Mouse (Mus musculus) neural tube, embryonic 15.5 days (tissue): ENCODE results near the gene Rpl36a-ps1. TPM values are rescaled to one million over a fixed set of nuclear protein-coding genes. Genes with fewer than 3 reads are reported as not detected.

Source experiments
- ATAC-seq: fragments of 200-750 bp; cut with Nextera tagmentation; 2 replicates; pipeline ENCODE4 v1.8.0; 2017; ENCODE audit warnings: mild to moderate bottlenecking, moderate TSS enrichment, moderate library complexity; ENCODE audit not compliant: low FRiP score
- H3K27ac ChIP-seq: fragments of 300-500 bp; sonication (generic); replicated peaks from 2 replicates; pipeline ENCODE4 v1.5.1; 2015; ENCODE audit warnings: mild to moderate bottlenecking, inconsistent platforms
- H3K27me3 ChIP-seq: fragments of 300-500 bp; sonication (generic); replicated peaks from 2 replicates; pipeline ENCODE4 v1.6.1; 2015; ENCODE audit warnings: inconsistent platforms
- H3K36me3 ChIP-seq: fragments of 300-500 bp; sonication (generic); 2 replicates; pipeline ENCODE4 v1.6.1; 2015; ENCODE audit warnings: inconsistent platforms
- H3K4me1 ChIP-seq: fragments of 300-500 bp; sonication (generic); 2 replicates; pipeline ENCODE4 v1.6.1; 2015; ENCODE audit warnings: inconsistent platforms
- H3K4me2 ChIP-seq: fragments of 300-500 bp; sonication (generic); 2 replicates; pipeline ENCODE4 v1.6.1; 2015; ENCODE audit warnings: inconsistent platforms, mild to moderate bottlenecking, moderate library complexity
- H3K4me3 ChIP-seq: fragments of 300-500 bp; sonication (generic); replicated peaks from 2 replicates; pipeline ENCODE4 v1.5.1; 2015; ENCODE audit warnings: mild to moderate bottlenecking, inconsistent platforms
- H3K9ac ChIP-seq: fragments of 300-500 bp; sonication (generic); replicated peaks from 2 replicates; pipeline ENCODE4 v1.6.1; 2015; ENCODE audit warnings: mild to moderate bottlenecking, inconsistent platforms
- H3K9me3 ChIP-seq: fragments of 300-500 bp; sonication (generic); replicated peaks from 2 replicates; pipeline ENCODE4 v1.6.1; 2016; ENCODE audit warnings: inconsistent platforms
- WGBS: fragments of 180-500 bp; shearing (Covaris S2); methylation state at CpG from one replicate; pipeline ENCODE4 v1.1.7; 2015; ENCODE audit warnings: mixed read lengths; 5-methylcytosine and 5-hydroxymethylcytosine counted together
- polyA plus RNA-seq: library from polyadenylated mRNA; unstranded; fragments of >200 nt; fragmentation: Nextera tagmentation; extraction: Ambion mirVana; gene quantifications from 2 replicates; pipeline ENCODE4 v1.2.1, GENCODE M21; 2015

Rpl36a-ps1 gene
- polyA plus RNA-seq, 1 experiment from 2014 or later: not detected

GRCm38 (mm10) chr14:98951626-98952290 lies 42.4 kb downstream of the Rpl36a-ps1 start:
- Histone ChIP-seq H3K9ac (no peak overlapping the region), H3K9me3 (no peaks in the 10 kb centered on the region), H3K27me3 (no peaks in the 10 kb centered on the region), H3K27ac (no peak overlapping the region), H3K4me2 (no peak overlapping the region), H3K4me3 (no peak overlapping the region), H3K36me3 (no peaks in the 10 kb centered on the region), H3K4me1 (no peaks in the 10 kb centered on the region)
- no peak for ATAC-seq
- 61% methylated on average over 4 of the region's 4 CpGs for WGBS

Other genes with a start within 250 kb of the Rpl36a-ps1 start
- 92.8 and 94.8 TPM in 2 replicates for gene Mzt1, start 51.8 kb upstream of the Rpl36a-ps1 start, polyA plus RNA-seq
- 14.0 and 22.5 TPM in 2 replicates for gene Bora, start 51.9 kb upstream of the Rpl36a-ps1 start, polyA plus RNA-seq
- gene Pibf1, start 105.1 kb upstream of the Rpl36a-ps1 start, polyA plus RNA-seq: 17.6 and 18.0 TPM in 2 replicates
- gene Dis3, start 105.5 kb upstream of the Rpl36a-ps1 start, polyA plus RNA-seq: 17.5 and 20.4 TPM in 2 replicates